Mouse (Mus musculus): ENCODE measurements around the gene Olfr199.
"Not testable (repeated sequence)": the region's sequence is repeated elsewhere in the genome, so short reads cannot be mapped to it uniquely, and the experiment has no call there.

Olfr199 gene

GRCm38 (mm10) chr16:59219667-59220066 lies at the start of gene Olfr199:
TSS of gene Olfr199 (minus strand) at chr16:59219767.
- not testable (repeated sequence) for DNase-seq

GRCm38 (mm10) chr16:59269097-59269496 lies 49.5 kb upstream of the Olfr199 start:
- not testable (repeated sequence) for DNase-seq

- no peak for DNase-seq
These were observed 30.1 kb upstream of the Olfr199 start for GRCm38 (mm10) chr16:59249684-59250083.

- DNase-seq = not testable (repeated sequence)
These were observed 1.7 kb downstream of the Olfr199 start for GRCm38 (mm10) chr16:59217861-59218260.

- not testable (repeated sequence) for DNase-seq
These were observed 16.1 kb downstream of the Olfr199 start, which contains the start of gene Olfr198 for GRCm38 (mm10) chr16:59203433-59203832. TSS of gene Olfr198 (minus strand) at chr16:59203533.

- no peak for DNase-seq
These were observed 49.2 kb downstream of the Olfr199 start, which contains the start of gene Olfr196 for GRCm38 (mm10) chr16:59170354-59170753. TSS of gene Olfr196 (minus strand) at chr16:59170454.

Data from B cell, adult 2 months (primary cell).